Mouse (Mus musculus): ENCODE data around the gene Mtx2. TPM values are rescaled to one million over a fixed set of nuclear protein-coding genes. Genes with fewer than 3 reads are reported as not detected.

The Mtx2 gene
- polyA plus RNA-seq, 1 experiment from 2014 or later: 55.3 TPM

- Histone ChIP-seq H3K36me3 (replicated peaks) (no peaks in the 10 kb centered on the region), H3K27ac (replicated peaks) (no peak overlapping the region), H3K9ac (no peak overlapping the region), H3K27me3 (peaks cover 3% of the 10 kb centered on the region; the same call in 1 of the 2 replicates), H3K4me2 (no peak overlapping the region), H3K4me3 (replicated peaks) (no peak overlapping the region), H3K4me1 (replicated peaks) (no peaks in the 10 kb centered on the region), H3K9me3 (replicated peaks) (no peaks in the 10 kb centered on the region)
- no peak for ATAC-seq (ENCODE audit: insufficient read depth)
- WGBS (ENCODE audit: insufficient replicate concordance): 38% methylated on average over 22 of the region's 22 CpGs
These were observed 100.6 kb downstream of the Mtx2 start for GRCm38 (mm10) chr2:74925968-74926814.

Other genes with a start within 250 kb of the Mtx2 start
- 15.1 and 17.3 TPM in 2 replicates for gene Lnpk, start 246.4 kb upstream of the Mtx2 start, polyA plus RNA-seq (2015; fragmentation: Nextera tagmentation; extraction: Ambion mirVana)
- not detected in 2 replicates for gene Evx2, start 166.2 kb upstream of the Mtx2 start, polyA plus RNA-seq (2015; fragmentation: Nextera tagmentation; extraction: Ambion mirVana)
- not detected in 2 replicates for gene Hoxd13, start 157.5 kb upstream of the Mtx2 start, polyA plus RNA-seq (2015; fragmentation: Nextera tagmentation; extraction: Ambion mirVana)
- not detected in 2 replicates for gene Hoxd12, start 150.8 kb upstream of the Mtx2 start, polyA plus RNA-seq (2015; fragmentation: Nextera tagmentation; extraction: Ambion mirVana)
- not detected in 2 replicates for gene Hoxd11, start 146.2 kb upstream of the Mtx2 start, polyA plus RNA-seq (2015; fragmentation: Nextera tagmentation; extraction: Ambion mirVana)
- not detected in 2 replicates for gene Hoxd10, start 133.9 kb upstream of the Mtx2 start, polyA plus RNA-seq (2015; fragmentation: Nextera tagmentation; extraction: Ambion mirVana)
- gene Hoxd9, start 128.1 kb upstream of the Mtx2 start, polyA plus RNA-seq (2015; fragmentation: Nextera tagmentation; extraction: Ambion mirVana): not detected in 2 replicates
- 0.05 TPM in 2 replicates for gene Hoxd8, start 121.2 kb upstream of the Mtx2 start, polyA plus RNA-seq (2015; fragmentation: Nextera tagmentation; extraction: Ambion mirVana)
- 0.03 TPM in 1 of 2 replicates, not detected in the other for gene Hoxd3, start 113.9 kb upstream of the Mtx2 start, polyA plus RNA-seq (2015; fragmentation: Nextera tagmentation; extraction: Ambion mirVana)
- gene Hoxd4, start 113.9 kb upstream of the Mtx2 start, polyA plus RNA-seq (2015; fragmentation: Nextera tagmentation; extraction: Ambion mirVana): not detected in 2 replicates
- gene Gm28230, start 99.1 kb upstream of the Mtx2 start, polyA plus RNA-seq (2015; fragmentation: Nextera tagmentation; extraction: Ambion mirVana): not detected in 2 replicates
- gene Hoxd1, start 62.8 kb upstream of the Mtx2 start, polyA plus RNA-seq (2015; fragmentation: Nextera tagmentation; extraction: Ambion mirVana): 0.05 TPM in 1 of 2 replicates, not detected in the other